Mouse (Mus musculus) lung, embryonic 14.5 days (tissue): ENCODE measurements around the gene Immp2l. TPM values are rescaled to one million over a fixed set of nuclear protein-coding genes. Genes with fewer than 3 reads are reported as not detected.

ENCODE experiments used
- ATAC-seq: fragments of 200-750 bp; cut with Nextera tagmentation; 2 replicates; pipeline ENCODE4 v1.8.0; 2017; ENCODE audit warnings: mild to moderate bottlenecking, moderate TSS enrichment, moderate library complexity; ENCODE audit not compliant: insufficient read depth
- DNase-seq: peaks from one replicate; pipeline ENCODE4 v3.0.0-alpha.2; 2015
- H3K27ac ChIP-seq: fragments of 300-500 bp; sonication (generic); 2 replicates; pipeline ENCODE4 v1.5.1; 2014; ENCODE audit warnings: low read depth, mild to moderate bottlenecking, moderate library complexity
- H3K27me3 ChIP-seq: fragments of 300-500 bp; sonication (generic); 2 replicates; pipeline ENCODE4 v1.6.1; 2014; ENCODE audit warnings: low read length, control low read depth; ENCODE audit not compliant: insufficient read depth
- H3K36me3 ChIP-seq: fragments of 300-500 bp; sonication (generic); 2 replicates; pipeline ENCODE4 v1.6.1; 2014; ENCODE audit warnings: control low read depth; ENCODE audit not compliant: insufficient read depth
- H3K4me1 ChIP-seq: fragments of 300-500 bp; sonication (generic); 2 replicates; pipeline ENCODE4 v1.6.1; 2014; ENCODE audit warnings: antibody characterized with exemption, control low read depth; ENCODE audit not compliant: insufficient read depth
- H3K4me2 ChIP-seq: fragments of 300-500 bp; sonication (generic); 2 replicates; pipeline ENCODE4 v1.6.1; 2014; ENCODE audit warnings: mild to moderate bottlenecking
- H3K4me3 ChIP-seq: fragments of 300-500 bp; sonication (generic); 2 replicates; pipeline ENCODE4 v1.5.1; 2014; ENCODE audit warnings: low read depth, low read length
- H3K9ac ChIP-seq: fragments of 300-500 bp; sonication (generic); 2 replicates; pipeline ENCODE4 v1.6.1; 2014
- H3K9me3 ChIP-seq: fragments of 300-500 bp; sonication (generic); 2 replicates; pipeline ENCODE4 v1.6.1; 2016; ENCODE audit warnings: low read depth, low read length, control low read depth
- CTCF ChIP-seq: IDR thresholded peaks from 2 replicates; pipeline ENCODE4 v1.5.1; 2016; ENCODE audit warnings: antibody characterized with exemption, low read depth
- WGBS: fragments of 180-500 bp; shearing (Covaris S2); extraction: QIAGEN DNeasy Blood & Tissue Kit; methylation state at CpG from one replicate; pipeline ENCODE4 v1.1.7; 2014; 5-methylcytosine and 5-hydroxymethylcytosine counted together
- polyA plus RNA-seq: library from polyadenylated mRNA; unstranded; fragments of >200 nt; fragmentation: Nextera tagmentation; extraction: Ambion mirVana; gene quantifications from 2 replicates; pipeline ENCODE4 v1.2.1, GENCODE M21; 2014

The Immp2l gene
- polyA plus RNA-seq, 1 experiment from 2014 or later, result 12.5 TPM

GRCm38 (mm10) chr12:41520326-41520725, 496.4 kb downstream of the Immp2l start:
- H3K4me3 ChIP-seq, result no peak overlapping the region
- H3K36me3 ChIP-seq, result no peaks in the 10 kb centered on the region
- peak; percentile 26 for DNase-seq
- no peaks in the 10 kb centered on the region for H3K9me3 ChIP-seq
- H3K4me1 ChIP-seq, result no peaks in the 10 kb centered on the region
- WGBS, result 52% methylated on average over 2 of the region's 2 CpGs
- H3K27ac ChIP-seq, result no peak overlapping the region
- H3K27me3 ChIP-seq, result no peaks in the 10 kb centered on the region
- ATAC-seq, result no peak
- no peak overlapping the region for H3K9ac ChIP-seq
- H3K4me2 ChIP-seq, result no peak overlapping the region
- no peak for TF ChIP-seq CTCF

- H3K9ac ChIP-seq, result no peak overlapping the region
These were observed 497.8 kb downstream of the Immp2l start for GRCm38 (mm10) chr12:41521671-41522070.

GRCm38 (mm10) chr12:41526688-41527087, 502.8 kb downstream of the Immp2l start:
- WGBS, result 44% methylated on average over 2 of the region's 2 CpGs
- ATAC-seq, result no peak
- no peak overlapping the region for H3K27ac ChIP-seq

More at GRCm38 (mm10) chr12:41521671-41522070, 497.8 kb downstream of the Immp2l start:
- 64% methylated on average over 2 of the region's 2 CpGs for WGBS
- ATAC-seq, result no peak
- Histone ChIP-seq H3K27ac (no peak overlapping the region), H3K4me2 (no peak overlapping the region), H3K9me3 (no peaks in the 10 kb centered on the region), H3K27me3 (no peaks in the 10 kb centered on the region), H3K4me3 (no peak overlapping the region), H3K4me1 (no peaks in the 10 kb centered on the region), H3K36me3 (no peaks in the 10 kb centered on the region)
- no peak for DNase-seq
- TF ChIP-seq CTCF, result no peak

GRCm38 (mm10) chr12:41528410-41528809, 504.5 kb downstream of the Immp2l start:
- 63% methylated on average over 4 of the region's 4 CpGs for WGBS
- ATAC-seq (no peak), DNase-seq (peak; percentile 5)
- no peak overlapping the region for H3K9ac ChIP-seq
- no peak overlapping the region for H3K4me3 ChIP-seq
- H3K27ac ChIP-seq, result no peak overlapping the region
- no peaks in the 10 kb centered on the region for H3K36me3 ChIP-seq
- TF ChIP-seq CTCF, result no peak
- H3K27me3 ChIP-seq, result no peaks in the 10 kb centered on the region
- no peak overlapping the region for H3K4me2 ChIP-seq
- H3K9me3 ChIP-seq, result no peaks in the 10 kb centered on the region
- no peaks in the 10 kb centered on the region for H3K4me1 ChIP-seq

More at GRCm38 (mm10) chr12:41526688-41527087, 502.8 kb downstream of the Immp2l start:
- no peak overlapping the region for H3K4me3 ChIP-seq
- H3K27me3 ChIP-seq, result no peaks in the 10 kb centered on the region
- H3K4me1 ChIP-seq, result no peaks in the 10 kb centered on the region
- no peaks in the 10 kb centered on the region for H3K9me3 ChIP-seq
- no peaks in the 10 kb centered on the region for H3K36me3 ChIP-seq
- no peak overlapping the region for H3K9ac ChIP-seq
- no peak for DNase-seq
- no peak overlapping the region for H3K4me2 ChIP-seq
- no peak for TF ChIP-seq CTCF

GRCm38 (mm10) chr12:41539989-41540388, 516.1 kb downstream of the Immp2l start:
- no peaks in the 10 kb centered on the region for H3K27me3 ChIP-seq
- H3K9ac ChIP-seq, result no peak overlapping the region
- WGBS, result 84% methylated on average over 5 of the region's 5 CpGs

GRCm38 (mm10) chr12:41551578-41551977, 527.7 kb downstream of the Immp2l start:
- Histone ChIP-seq H3K4me2 (no peak overlapping the region), H3K27me3 (no peaks in the 10 kb centered on the region), H3K27ac (no peak overlapping the region), H3K9me3 (no peaks in the 10 kb centered on the region), H3K4me3 (no peak overlapping the region), H3K4me1 (no peaks in the 10 kb centered on the region), H3K9ac (no peak overlapping the region), H3K36me3 (no peaks in the 10 kb centered on the region)
- ATAC-seq (no peak), DNase-seq (no peak)
- 84% methylated on average over 4 of the region's 4 CpGs for WGBS
- no peak for TF ChIP-seq CTCF

More at GRCm38 (mm10) chr12:41539989-41540388, 516.1 kb downstream of the Immp2l start:
- Histone ChIP-seq H3K9me3 (no peaks in the 10 kb centered on the region), H3K4me2 (no peak overlapping the region), H3K36me3 (no peaks in the 10 kb centered on the region), H3K4me1 (no peaks in the 10 kb centered on the region), H3K27ac (no peak overlapping the region), H3K4me3 (no peak overlapping the region)
- ATAC-seq (no peak), DNase-seq (no peak)
- no peak for TF ChIP-seq CTCF

- 37% methylated on average over 3 of the region's 3 CpGs for WGBS
- ATAC-seq, result no peak
- Histone ChIP-seq H3K4me3 (no peak overlapping the region), H3K27ac (no peak overlapping the region), H3K36me3 (no peaks in the 10 kb centered on the region), H3K9me3 (no peaks in the 10 kb centered on the region), H3K9ac (no peak overlapping the region), H3K4me2 (no peak overlapping the region), H3K27me3 (no peaks in the 10 kb centered on the region), H3K4me1 (no peaks in the 10 kb centered on the region)
- TF ChIP-seq CTCF, result no peak
- DNase-seq, result peak; percentile 4
These were observed 533.9 kb downstream of the Immp2l start for GRCm38 (mm10) chr12:41557832-41558231.
